Comparison of ENCODE assay signal across 8 mouse cellular contexts in genomic region chr11:53301167-53301515, GRCm38 (mm10). TPM values are rescaled to one million over a fixed set of nuclear protein-coding genes. Genes with fewer than 3 reads are reported as not detected.
DNase-seq lines count a peak whose midpoint lies in the region; ATAC-seq and TF ChIP-seq lines count a peak whose summit lies in the region.

No protein-coding gene starts in this region.

- peak overlapping the region; percentile 73 for H3K4me2 ChIP-seq in heart, embryonic 11.5 days
- peak overlapping the region; percentile 90 for H3K4me2 ChIP-seq in hindbrain, embryonic 15.5 days

- TF ChIP-seq RAD21 in MEL (IDR thresholded peaks at IDR 0.05; ENCODE audit: low read depth, low read length), result no peak

- H3K79me2 ChIP-seq in MEL (ENCODE audit: control insufficient read depth, insufficient read depth, low read length, poor library complexity), result peaks cover 40% of the 10 kb centered on the region

- no peaks in the 10 kb centered on the region for H3K27me3 ChIP-seq in heart, embryonic 11.5 days (ENCODE audit: control insufficient read depth, insufficient read depth, low read length)
- H3K27me3 ChIP-seq in MEL (ENCODE audit: control insufficient read depth in 1 of 2, insufficient read depth in 2 of 2, low read length in 2 of 2), result no peaks in the 10 kb centered on the region
- no peaks in the 10 kb centered on the region for H3K27me3 ChIP-seq in hindbrain, embryonic 15.5 days
- no peaks in the 10 kb centered on the region for H3K27me3 ChIP-seq in midbrain, embryonic 10.5 days (ENCODE audit: low read depth, poor library complexity, severe bottlenecking)

- H3K9ac ChIP-seq in heart, embryonic 11.5 days (ENCODE audit: low read depth, low read length), result peak overlapping the region; percentile 91
- peak overlapping the region; percentile 84 for H3K9ac ChIP-seq in MEL (ENCODE audit: control insufficient read depth, low read depth, low read length, poor library complexity, severe bottlenecking)
- H3K9ac ChIP-seq in hindbrain, embryonic 15.5 days, result peak overlapping the region; percentile 54

- DNase-seq in heart, adult 11 months, result no peak
- peak; percentile 51 for DNase-seq in MEL (ENCODE audit: low read depth, low spot score)
- DNase-seq in midbrain, embryonic 10.5 days (ENCODE audit: low spot score), result no peak
- DNase-seq in Muller cell, postnatal 12 days (ENCODE audit: inconsistent ontology term), result no peak
- DNase-seq in embryo, embryonic 11 days, result no peak
- no peak for DNase-seq in left cerebral cortex, postnatal 36 days (ENCODE audit: low spot score in 2 of 2)

- no peaks in the 10 kb centered on the region; the same call in 1 of the 2 replicates for H3K36me3 ChIP-seq in heart, embryonic 11.5 days (ENCODE audit: control insufficient read depth, insufficient read depth, low read length)
- H3K36me3 ChIP-seq in MEL (ENCODE audit: control insufficient read depth in 1 of 2, insufficient read depth in 2 of 2, low read length in 2 of 2), result peaks cover 14 to 36% of the 10 kb centered on the region in 2 experiments
- H3K36me3 ChIP-seq in hindbrain, embryonic 15.5 days, result no peaks in the 10 kb centered on the region
- H3K36me3 ChIP-seq in midbrain, embryonic 10.5 days, result peaks cover 24% of the 10 kb centered on the region

- no peak for TF ChIP-seq EP300 in MEL (IDR thresholded peaks at IDR 0.05; ENCODE audit: low read depth in 1 of 2, low read length in 2 of 2)

- H3K4me1 ChIP-seq in heart, embryonic 11.5 days (ENCODE audit: control insufficient read depth, insufficient read depth, low read length), result peaks cover 24% of the 10 kb centered on the region
- H3K4me1 ChIP-seq in MEL (ENCODE audit: control insufficient read depth in 1 of 2, insufficient read depth in 2 of 2, low read length in 2 of 2), result peaks cover 9 to 32% of the 10 kb centered on the region in 2 experiments
- peaks cover 38% of the 10 kb centered on the region for H3K4me1 ChIP-seq in hindbrain, embryonic 15.5 days (replicated peaks)
- H3K4me1 ChIP-seq in midbrain, embryonic 10.5 days, result peaks cover 31% of the 10 kb centered on the region

- TF ChIP-seq POLR2A in MEL (IDR thresholded peaks at IDR 0.05; ENCODE audit: control insufficient read depth in 1 of 2, insufficient read depth in 1 of 2, low read depth in 1 of 2, low read length in 2 of 2, poor library complexity in 1 of 2), result no peak

- H3K27ac ChIP-seq in heart, embryonic 11.5 days (ENCODE audit: low read depth, low read length), result peak overlapping the region; percentile 99
- H3K27ac ChIP-seq in MEL (ENCODE audit: control insufficient read depth, low read depth, low read length), result peak overlapping the region; percentile 98
- peak overlapping the region; percentile 95 for H3K27ac ChIP-seq in hindbrain, embryonic 15.5 days (replicated peaks)
- peak overlapping the region; percentile 95 for H3K27ac ChIP-seq in midbrain, embryonic 10.5 days (replicated peaks)

- intact Hi-C loops in left cerebral cortex, postnatal 36 days (cut with DNase I), result loop anchor here (2.0 kb wide), 1 partner anchor 50 kb away; the partner anchor contains the start of gene Aff4

- no peak for ATAC-seq in heart, embryonic 11.5 days (replicated peaks; ENCODE audit: insufficient number of reproducible peaks, low FRiP score, low TSS enrichment)
- ATAC-seq in hindbrain, embryonic 15.5 days (ENCODE audit: low FRiP score, low read depth), result no peak

- H3K4me3 ChIP-seq in heart, embryonic 11.5 days (ENCODE audit: low read depth, low read length), result peak overlapping the region; percentile 78
- H3K4me3 ChIP-seq in MEL (ENCODE audit: control insufficient read depth in 1 of 2, insufficient read depth in 1 of 2, low read depth in 2 of 2, low read length in 2 of 2), result peak overlapping the region; percentile 48 to 58
- peak overlapping the region; percentile 99 for H3K4me3 ChIP-seq in hindbrain, embryonic 15.5 days
- H3K4me3 ChIP-seq in midbrain, embryonic 10.5 days, result peak overlapping the region; percentile 99

- 53% methylated on average over 9 of the region's 9 CpGs for WGBS in heart, embryonic 11.5 days (ENCODE audit: insufficient replicate concordance)
- 57% methylated on average over 9 of the region's 9 CpGs for WGBS in hindbrain, embryonic 15.5 days
- 63% methylated on average over 9 of the region's 9 CpGs for WGBS in midbrain, embryonic 10.5 days

- TF ChIP-seq CTCF in MEL (IDR thresholded peaks at IDR 0.05 in 2 of 3, conservative IDR thresholded peaks at IDR 0.05 in 1 of 3; ENCODE audit: control insufficient read depth in 1 of 3, insufficient read depth in 1 of 3, low read depth in 2 of 3, low read length in 3 of 3, poor library complexity in 1 of 3, severe bottlenecking in 1 of 3), result no peak

- no peaks in the 10 kb centered on the region for H3K9me3 ChIP-seq in heart, embryonic 11.5 days (replicated peaks; ENCODE audit: control insufficient read depth, low read length)
- no peaks in the 10 kb centered on the region for H3K9me3 ChIP-seq in MEL (replicated peaks; ENCODE audit: insufficient read depth, low read length)
- no peaks in the 10 kb centered on the region for H3K9me3 ChIP-seq in hindbrain, embryonic 15.5 days
- H3K9me3 ChIP-seq in midbrain, embryonic 10.5 days (replicated peaks), result no peaks in the 10 kb centered on the region

TF ChIP-seq in MEL, 35 proteins besides CTCF, POLR2A, EP300 and RAD21:
- TF ChIP-seq USF2 (IDR thresholded peaks at IDR 0.05; ENCODE audit: borderline replicate concordance in 1 of 2, insufficient read depth in 1 of 2, low read depth in 1 of 2, low read length in 2 of 2), result no peak
- TF ChIP-seq MAZ (IDR thresholded peaks at IDR 0.05; ENCODE audit: low read depth, low read length), result peak; percentile 36; the same call in 1 of the 2 replicates
TF ChIP-seq in MEL: peak in this region for 1.

RNA-seq across cellular contexts. Expression of gene Hspa4, which starts 0.9 kb away (rescaled TPM):
- polyA plus RNA-seq in heart, embryonic 11.5 days (2014; fragmentation: Nextera tagmentation; extraction: Ambion mirVana), result 84.1 and 101 TPM in 2 replicates
- 276 and 301 TPM in 2 replicates for total RNA-seq in MEL (2012; rRNA removed)
- 100 to 1,000 TPM; 209 to 907 TPM for polyA plus RNA-seq in MEL (2012; ENCODE audit: insufficient read depth in 1 of 2, insufficient read length in 2 of 2, low read depth in 1 of 2, low replicate concordance in 2 of 2, missing spikeins in 1 of 2)
- polyA plus RNA-seq in hindbrain, embryonic 15.5 days (2015; fragmentation: Nextera tagmentation; extraction: Ambion mirVana), result 45.3 and 46.9 TPM in 2 replicates
- 106 and 116 TPM in 2 replicates for polyA plus RNA-seq in midbrain, embryonic 10.5 days (2016; fragmentation: Nextera tagmentation; extraction: Ambion mirVana)
- 100 to 1,000 TPM; 163 to 181 TPM for total RNA-seq in left cerebral cortex, postnatal 36 days (2021)

RNA-seq across cellular contexts. Expression of gene Zcchc10, which starts 23.3 kb away (rescaled TPM):
- 21.3 and 24.9 TPM in 2 replicates for polyA plus RNA-seq in heart, embryonic 11.5 days (2014; fragmentation: Nextera tagmentation; extraction: Ambion mirVana)
- 9.9 and 11.6 TPM in 2 replicates for total RNA-seq in MEL (2012; rRNA removed)
- polyA plus RNA-seq in MEL (2012; ENCODE audit: insufficient read depth in 1 of 2, insufficient read length in 2 of 2, low read depth in 1 of 2, low replicate concordance in 2 of 2, missing spikeins in 1 of 2), result 100 to 1,000 TPM in 1 of 2 experiments, 10 to 100 TPM in 1; 36.2 to 169 TPM
- polyA plus RNA-seq in hindbrain, embryonic 15.5 days (2015; fragmentation: Nextera tagmentation; extraction: Ambion mirVana), result 15.0 and 15.1 TPM in 2 replicates
- 24.6 and 25.2 TPM in 2 replicates for polyA plus RNA-seq in midbrain, embryonic 10.5 days (2016; fragmentation: Nextera tagmentation; extraction: Ambion mirVana)
- total RNA-seq in left cerebral cortex, postnatal 36 days (2021), result 1 to 10 TPM; 9.3 to 9.5 TPM

RNA-seq across cellular contexts. Expression of gene Aff4, which starts 49.5 kb away (rescaled TPM):
- polyA plus RNA-seq in heart, embryonic 11.5 days (2014; fragmentation: Nextera tagmentation; extraction: Ambion mirVana), result 29.3 and 54.4 TPM in 2 replicates
- total RNA-seq in MEL (2012; rRNA removed), result 29.0 and 37.7 TPM in 2 replicates
- polyA plus RNA-seq in MEL (2012; ENCODE audit: insufficient read depth in 1 of 2, insufficient read length in 2 of 2, low read depth in 1 of 2, low replicate concordance in 2 of 2, missing spikeins in 1 of 2), result 100 to 1,000 TPM in 1 of 2 experiments, 10 to 100 TPM in 1; 47.7 to 268 TPM
- 43.9 and 63.2 TPM in 2 replicates for polyA plus RNA-seq in hindbrain, embryonic 15.5 days (2015; fragmentation: Nextera tagmentation; extraction: Ambion mirVana)
- 27.7 and 40.8 TPM in 2 replicates for polyA plus RNA-seq in midbrain, embryonic 10.5 days (2016; fragmentation: Nextera tagmentation; extraction: Ambion mirVana)
- 100 to 1,000 TPM; 157 to 221 TPM for total RNA-seq in left cerebral cortex, postnatal 36 days (2021)
